In the genomic region with DNA sequence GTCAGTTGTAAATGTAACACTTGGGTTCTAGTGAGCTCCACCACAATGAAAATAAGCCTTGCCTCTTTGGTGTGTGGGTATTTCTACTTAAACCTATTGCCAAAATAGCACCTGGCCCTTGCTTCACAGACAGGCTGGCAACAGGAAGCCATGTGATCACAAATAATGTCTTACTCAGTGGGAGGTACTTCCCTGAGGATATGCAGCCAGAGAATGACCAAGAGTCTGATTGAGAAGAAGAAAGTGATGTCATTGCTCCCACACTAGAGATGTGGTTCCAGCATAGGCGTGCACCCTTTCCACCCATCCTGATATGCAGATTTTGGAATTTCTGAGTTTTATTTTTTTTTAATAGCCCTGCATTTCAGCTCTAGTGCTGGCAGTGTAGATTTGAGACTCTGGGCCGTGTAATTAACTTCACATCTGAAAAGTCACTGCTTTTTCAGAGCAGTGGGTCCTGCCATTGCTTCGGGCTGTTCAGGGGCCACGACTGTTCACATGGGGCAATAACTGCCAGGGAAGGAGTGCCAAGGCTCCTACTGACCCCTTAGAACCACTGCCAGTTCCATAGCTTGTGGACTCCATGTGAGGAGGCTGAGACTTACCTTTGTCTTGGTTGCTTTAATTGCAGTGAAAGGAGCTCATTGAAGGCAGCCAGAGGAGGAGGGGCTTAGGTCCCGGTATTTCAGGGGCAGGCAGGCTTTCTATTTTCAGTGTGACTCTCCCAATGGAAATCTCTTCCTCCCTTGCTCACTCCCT, we compare ENCODE assay signal across 13 mouse cellular contexts.
DNase-seq lines count a peak whose midpoint lies in the region; ATAC-seq and TF ChIP-seq lines count a peak whose summit lies in the region.
"Had no signal": no experiment of that assay in that cellular context is flagged by ENCODE, and none has a peak within 500 bp of the region (broad histone marks: within the 10 kb centered on the region; RNA-seq: fewer than 3 reads in every experiment).

No protein-coding gene starts in this region.

- no peak overlapping the region for H3K4me3 ChIP-seq in hindbrain, embryonic 13.5 days
- no peak overlapping the region for H3K4me3 ChIP-seq in hindbrain, embryonic 10.5 days
- no peak overlapping the region for H3K4me3 ChIP-seq in cortical plate, adult 2 months (ENCODE audit: insufficient read depth, low read length)
- no peak overlapping the region for H3K4me3 ChIP-seq in hindbrain, postnatal 0 days (ENCODE audit: low read length)
- H3K4me3 ChIP-seq: embryonic facial prominence, embryonic 12.5 days; heart, embryonic 13.5 days; intestine, embryonic 15.5 days; liver, embryonic 13.5 days had no signal

- H3K4me2 ChIP-seq in hindbrain, embryonic 13.5 days, result no peak overlapping the region
- H3K4me2 ChIP-seq in hindbrain, postnatal 0 days (ENCODE audit: low read depth, low read length), result no peak overlapping the region
- H3K4me2 ChIP-seq: embryonic facial prominence, embryonic 12.5 days; heart, embryonic 13.5 days; intestine, embryonic 15.5 days; liver, embryonic 13.5 days had no signal

- no peaks in the 10 kb centered on the region for H3K9me3 ChIP-seq in hindbrain, embryonic 13.5 days
- H3K9me3 ChIP-seq in hindbrain, embryonic 10.5 days, result no peaks in the 10 kb centered on the region
- H3K9me3 ChIP-seq in hindbrain, postnatal 0 days (ENCODE audit: low read length), result no peaks in the 10 kb centered on the region
- H3K9me3 ChIP-seq: embryonic facial prominence, embryonic 12.5 days; heart, embryonic 13.5 days; intestine, embryonic 15.5 days; liver, embryonic 13.5 days had no signal

- no peaks in the 10 kb centered on the region for H3K36me3 ChIP-seq in hindbrain, embryonic 13.5 days
- no peaks in the 10 kb centered on the region for H3K36me3 ChIP-seq in hindbrain, embryonic 10.5 days
- no peaks in the 10 kb centered on the region for H3K36me3 ChIP-seq in hindbrain, postnatal 0 days (ENCODE audit: insufficient read depth, low read length)
- H3K36me3 ChIP-seq: embryonic facial prominence, embryonic 12.5 days; heart, embryonic 13.5 days; intestine, embryonic 15.5 days; liver, embryonic 13.5 days had no signal

- peaks cover 21% of the 10 kb centered on the region for H3K4me1 ChIP-seq in hindbrain, embryonic 13.5 days (replicated peaks)
- peaks cover 8% of the 10 kb centered on the region; the same call in 1 of the 2 replicates for H3K4me1 ChIP-seq in hindbrain, embryonic 10.5 days (replicated peaks)
- H3K4me1 ChIP-seq in cortical plate, adult 2 months (ENCODE audit: control insufficient read depth, insufficient read depth, low read length), result peaks cover 16% of the 10 kb centered on the region
- peaks cover 16% of the 10 kb centered on the region for H3K4me1 ChIP-seq in hindbrain, postnatal 0 days (ENCODE audit: insufficient read depth, low read length)
- H3K4me1 ChIP-seq: embryonic facial prominence, embryonic 12.5 days; intestine, embryonic 15.5 days; liver, embryonic 13.5 days had no signal

- ATAC-seq in hindbrain, embryonic 13.5 days (ENCODE audit: low FRiP score), result peak; percentile 59; the same call in 1 of the 2 replicates
- peak; percentile 54; the same call in 1 of the 2 replicates for ATAC-seq in cerebellum, adult (ENCODE audit: insufficient number of reproducible peaks, low FRiP score, low TSS enrichment)
- peak; percentile 47 for ATAC-seq in hindbrain, postnatal 0 days
- ATAC-seq: intestine, embryonic 15.5 days had no signal

- no peak overlapping the region for H3K9ac ChIP-seq in hindbrain, embryonic 13.5 days
- H3K9ac ChIP-seq in hindbrain, postnatal 0 days (replicated peaks; ENCODE audit: low read length), result no peak overlapping the region
- H3K9ac ChIP-seq: embryonic facial prominence, embryonic 12.5 days; heart, embryonic 13.5 days; intestine, embryonic 15.5 days; liver, embryonic 13.5 days had no signal

- 53% methylated on average over 5 of the region's 5 CpGs for WGBS in hindbrain, embryonic 13.5 days
- 67% methylated on average over 5 of the region's 5 CpGs for WGBS in hindbrain, embryonic 10.5 days
- 34% methylated on average over 5 of the region's 5 CpGs for WGBS in hindbrain, postnatal 0 days

- peak overlapping the region; percentile 77 for H3K27ac ChIP-seq in hindbrain, embryonic 13.5 days
- H3K27ac ChIP-seq in hindbrain, embryonic 10.5 days, result no peak overlapping the region
- 0 out of 2 replicates have a peak overlapping the region, but pooled peaks have one; percentile 17 for H3K27ac ChIP-seq in cortical plate, adult 2 months (ENCODE audit: insufficient read depth, low read length)
- H3K27ac ChIP-seq in hindbrain, postnatal 0 days, result peak overlapping the region; percentile 49; the same call in 1 of the 2 replicates
- H3K27ac ChIP-seq: embryonic facial prominence, embryonic 12.5 days; heart, embryonic 13.5 days; intestine, embryonic 15.5 days; liver, embryonic 13.5 days had no signal

- DNase-seq in hindbrain, embryonic 10.5 days (ENCODE audit: low spot score), result no peak
- peak; percentile 45 for DNase-seq in hindbrain, postnatal 0 days (ENCODE audit: low spot score)
- DNase-seq in kidney, postnatal 36 days, result no peak
- DNase-seq in T-cell, adult 2 months (ENCODE audit: low spot score), result no peak
- no peak for DNase-seq in kidney, adult 8-10 months
- DNase-seq: liver, embryonic 13.5 days; spleen, adult 18-20 months had no signal

- no peaks in the 10 kb centered on the region for H3K27me3 ChIP-seq in hindbrain, embryonic 13.5 days
- peaks cover 28% of the 10 kb centered on the region for H3K27me3 ChIP-seq in hindbrain, embryonic 10.5 days (ENCODE audit: insufficient read depth, poor library complexity, severe bottlenecking)
- H3K27me3 ChIP-seq in hindbrain, postnatal 0 days (ENCODE audit: insufficient read depth, low read length), result no peaks in the 10 kb centered on the region
- H3K27me3 ChIP-seq: embryonic facial prominence, embryonic 12.5 days; heart, embryonic 13.5 days; intestine, embryonic 15.5 days; liver, embryonic 13.5 days had no signal

- no peak for TF ChIP-seq CTCF in cortical plate, adult 2 months (IDR thresholded peaks at IDR 0.05; ENCODE audit: extremely low read depth, insufficient read depth, low read length)
- no peak for TF ChIP-seq CTCF in hindbrain, postnatal 0 days (IDR thresholded peaks at IDR 0.05; ENCODE audit: low read depth)

- TF ChIP-seq POLR2A in cortical plate, adult 2 months (IDR thresholded peaks at IDR 0.05; ENCODE audit: extremely low read depth, insufficient read depth, low read length), result no peak
